Mouse (Mus musculus) adrenal gland, adult 10 weeks (tissue): ENCODE measurements around the gene Gm42878. TPM values are rescaled to one million over a fixed set of nuclear protein-coding genes. Genes with fewer than 3 reads are reported as not detected.

Source experiments
- polyA plus RNA-seq: library from polyadenylated mRNA; stranded (reverse); fragments of 350-450 nt; fragmentation: Illumina TruSeq; extraction: RNeasy Lipid Tissue Mini Kit (QIAGEN cat#74804); gene quantifications from one replicate; pipeline ENCODE4 v1.2.3, GENCODE M21; 2014; ENCODE audit warnings: low read depth, low replicate concordance

The Gm42878 gene
- polyA plus RNA-seq: not detected

DNA sequence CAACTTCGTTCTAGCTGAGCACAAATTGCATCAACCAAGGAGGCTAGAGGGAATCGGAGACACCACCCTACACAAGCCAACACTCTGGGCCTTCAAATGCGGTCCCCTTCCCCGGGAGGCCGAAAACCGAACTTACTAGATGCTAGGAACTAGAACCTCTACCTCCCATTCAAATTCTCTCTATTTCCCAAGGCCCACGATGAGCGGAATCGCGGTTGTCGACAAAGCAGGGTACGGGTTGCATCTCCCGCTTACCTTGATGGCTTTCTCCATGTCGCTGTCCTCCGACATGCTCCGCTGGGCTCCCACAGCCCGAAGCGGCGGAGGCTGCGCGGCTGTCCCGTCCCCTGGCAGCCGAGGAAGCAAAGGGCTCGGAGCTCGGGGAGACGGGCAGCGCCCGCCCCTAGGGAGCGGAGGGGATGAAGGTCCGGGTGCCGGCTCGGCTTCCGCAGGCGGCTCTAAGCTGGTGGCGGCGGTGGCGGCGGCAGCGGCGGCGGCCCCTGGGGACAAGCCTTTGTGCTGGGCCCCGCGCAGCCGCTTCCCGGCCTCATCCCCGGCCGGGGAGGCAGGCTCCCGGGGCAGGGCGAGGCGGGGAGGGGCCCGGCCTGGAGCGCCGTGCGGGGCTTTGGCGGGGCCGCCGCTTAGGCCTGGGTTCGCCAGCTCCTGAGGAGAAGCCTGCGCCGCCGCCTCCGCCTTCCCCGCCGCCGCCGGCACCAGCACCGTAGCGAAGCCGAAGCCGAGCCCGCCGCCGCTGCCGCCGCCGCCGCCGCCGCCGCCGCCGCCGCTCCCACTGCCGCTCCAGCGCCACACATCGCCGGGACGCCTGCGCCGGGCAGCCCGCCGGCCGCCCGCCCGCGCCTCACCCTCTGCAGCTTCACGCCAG, at the start of gene Gm42878, which contains the start of gene Adam1a:
Gene Gm42878, minus strand, starts transcription at position 573 of the 883 bp plus-strand sequence.
Gene Adam1a, minus strand, starts transcription at position 573 of the 883 bp plus-strand sequence.

DNA sequence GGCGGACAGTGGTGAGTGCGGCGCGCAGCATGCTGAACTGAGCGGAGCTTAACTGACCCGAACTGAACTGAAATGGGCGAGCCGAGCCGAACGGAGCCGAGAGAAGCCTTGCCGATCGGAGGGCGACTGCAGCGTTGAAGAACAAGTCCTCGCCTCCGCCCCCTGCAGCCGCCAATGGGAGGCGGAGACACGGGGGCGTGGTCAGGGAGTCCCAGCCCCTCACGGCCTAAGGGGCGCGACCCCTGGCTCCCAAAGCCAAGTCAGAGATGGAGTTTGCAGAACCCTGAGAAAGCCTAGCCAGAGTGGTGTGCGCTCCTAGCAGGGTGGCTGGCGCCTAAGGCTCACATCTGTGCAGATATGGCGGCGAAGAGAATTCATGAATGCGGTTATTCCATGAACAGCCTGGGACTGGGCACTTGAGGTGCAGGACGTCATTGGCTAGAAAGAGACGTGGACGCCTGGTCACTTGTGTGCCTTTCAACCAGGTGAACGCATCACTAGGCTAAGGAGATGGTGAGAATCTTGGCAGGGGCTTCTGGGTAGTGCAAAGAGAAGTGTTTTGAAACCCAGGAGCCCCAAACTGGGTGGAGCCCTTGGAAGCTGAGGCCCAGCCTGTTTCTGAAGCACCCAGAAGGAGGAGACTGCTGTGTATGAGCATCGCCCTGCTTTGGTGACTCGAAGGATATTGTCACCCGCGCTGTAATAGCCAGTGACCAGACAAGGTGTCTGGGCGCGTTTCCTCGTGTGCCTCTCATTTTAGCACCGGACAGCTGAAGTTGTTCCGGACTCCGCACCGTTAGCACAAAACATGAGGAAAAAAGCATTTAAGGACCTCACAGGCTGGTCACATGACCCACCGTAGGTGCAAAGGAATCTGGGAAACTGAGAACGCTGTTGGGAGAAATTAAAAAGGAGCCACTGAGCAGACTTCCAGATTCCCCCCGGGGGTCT, 48.4 kb upstream of the Gm42878 start, which contains the start of gene Aldh2:
Gene Aldh2, minus strand, starts transcription at position 374 of the 951 bp plus-strand sequence.

DNA sequence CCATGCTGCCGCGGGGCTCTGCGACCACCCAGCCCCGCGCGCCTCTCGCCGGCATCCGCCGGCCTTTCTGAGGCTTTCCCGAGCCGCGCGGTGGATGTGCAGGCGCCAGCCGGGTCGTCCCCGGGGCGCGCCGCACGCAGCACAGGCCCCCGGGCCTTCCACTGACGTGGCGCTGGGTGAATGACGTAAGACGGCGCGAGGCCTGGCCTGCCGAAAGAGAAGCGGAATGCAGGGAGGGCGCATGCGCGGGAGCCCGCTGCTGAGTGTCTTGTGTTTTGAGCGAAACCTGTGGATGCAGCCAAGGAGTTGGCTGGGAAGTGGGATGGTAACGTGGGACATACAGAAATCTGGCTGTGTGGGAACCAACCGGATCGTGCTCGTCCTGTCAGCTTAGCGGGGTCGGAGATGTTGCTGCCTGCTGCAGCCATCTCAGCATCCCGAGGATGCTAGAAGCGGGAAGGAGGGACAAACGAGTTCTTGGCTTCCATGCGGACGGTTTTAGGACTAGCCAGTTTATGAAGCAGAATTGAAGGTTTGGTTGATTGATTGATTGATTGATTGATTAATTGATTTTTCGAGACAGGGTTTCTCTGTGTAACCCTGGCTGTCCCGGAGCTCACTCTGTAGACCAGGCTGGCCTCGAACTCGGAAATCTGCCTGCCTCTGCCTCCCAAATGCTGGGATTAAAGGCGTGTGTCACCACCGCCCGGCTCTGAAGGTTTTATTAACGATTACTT, 679 bp upstream of the Gm42878 start, which contains the start of gene Mapkapk5:
Gene Mapkapk5, minus strand, starts transcription at position 113 of the 737 bp plus-strand sequence.

DNA sequence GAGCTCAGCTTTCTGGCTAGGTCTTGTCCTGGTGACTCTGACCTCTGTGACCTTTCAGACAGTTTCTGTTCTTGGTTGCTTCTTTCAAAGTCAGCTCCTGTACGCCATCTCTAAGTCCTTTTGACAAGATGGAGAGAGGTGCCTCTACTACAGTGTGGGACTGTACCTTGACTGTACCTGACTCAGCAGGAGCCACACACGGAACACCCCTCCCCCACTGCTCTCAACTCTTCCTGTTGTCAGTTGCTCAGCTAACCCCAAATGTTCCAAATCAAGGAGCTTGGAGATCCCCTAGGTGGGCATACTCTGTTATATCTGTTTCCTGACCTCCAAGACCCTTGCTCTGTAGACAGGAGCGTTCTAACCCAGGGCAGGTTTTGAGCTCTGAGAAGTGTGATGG, 42.1 kb downstream of the Gm42878 start, which contains the start of gene Adam1b:
Gene Adam1b, minus strand, starts transcription at position 205 of the 400 bp plus-strand sequence.

Other genes with a start within 250 kb of the Gm42878 start
- gene Trafd1, start 159.8 kb downstream of the Gm42878 start, polyA plus RNA-seq: 15.9 TPM
- gene Naa25, start 147.5 kb downstream of the Gm42878 start, polyA plus RNA-seq: 76.0 TPM
- not detected for gene Tmem116, start 93.6 kb downstream of the Gm42878 start, polyA plus RNA-seq
- 9.3 TPM for gene Erp29, start 93.0 kb downstream of the Gm42878 start, polyA plus RNA-seq
- gene Adam1b, start 42.0 kb downstream of the Gm42878 start, polyA plus RNA-seq: not detected
- gene Adam1a, start within 50 bp of the Gm42878 start, polyA plus RNA-seq: 3.0 TPM
- gene Mapkapk5, start 423 bp upstream of the Gm42878 start, polyA plus RNA-seq: 61.0 TPM
- gene Aldh2, start 48.3 kb upstream of the Gm42878 start, polyA plus RNA-seq: 53.5 TPM
- 11.8 TPM for gene Acad12, start 73.5 kb upstream of the Gm42878 start, polyA plus RNA-seq
- gene Acad10, start 115.0 kb upstream of the Gm42878 start, polyA plus RNA-seq: 1.3 TPM
- 36.2 TPM for gene Brap, start 115.1 kb upstream of the Gm42878 start, polyA plus RNA-seq
- gene Atxn2, start 165.9 kb upstream of the Gm42878 start, polyA plus RNA-seq: 352 TPM